Mouse (Mus musculus): ENCODE measurements around the gene Nhej1.

Gene Nhej1

DNA sequence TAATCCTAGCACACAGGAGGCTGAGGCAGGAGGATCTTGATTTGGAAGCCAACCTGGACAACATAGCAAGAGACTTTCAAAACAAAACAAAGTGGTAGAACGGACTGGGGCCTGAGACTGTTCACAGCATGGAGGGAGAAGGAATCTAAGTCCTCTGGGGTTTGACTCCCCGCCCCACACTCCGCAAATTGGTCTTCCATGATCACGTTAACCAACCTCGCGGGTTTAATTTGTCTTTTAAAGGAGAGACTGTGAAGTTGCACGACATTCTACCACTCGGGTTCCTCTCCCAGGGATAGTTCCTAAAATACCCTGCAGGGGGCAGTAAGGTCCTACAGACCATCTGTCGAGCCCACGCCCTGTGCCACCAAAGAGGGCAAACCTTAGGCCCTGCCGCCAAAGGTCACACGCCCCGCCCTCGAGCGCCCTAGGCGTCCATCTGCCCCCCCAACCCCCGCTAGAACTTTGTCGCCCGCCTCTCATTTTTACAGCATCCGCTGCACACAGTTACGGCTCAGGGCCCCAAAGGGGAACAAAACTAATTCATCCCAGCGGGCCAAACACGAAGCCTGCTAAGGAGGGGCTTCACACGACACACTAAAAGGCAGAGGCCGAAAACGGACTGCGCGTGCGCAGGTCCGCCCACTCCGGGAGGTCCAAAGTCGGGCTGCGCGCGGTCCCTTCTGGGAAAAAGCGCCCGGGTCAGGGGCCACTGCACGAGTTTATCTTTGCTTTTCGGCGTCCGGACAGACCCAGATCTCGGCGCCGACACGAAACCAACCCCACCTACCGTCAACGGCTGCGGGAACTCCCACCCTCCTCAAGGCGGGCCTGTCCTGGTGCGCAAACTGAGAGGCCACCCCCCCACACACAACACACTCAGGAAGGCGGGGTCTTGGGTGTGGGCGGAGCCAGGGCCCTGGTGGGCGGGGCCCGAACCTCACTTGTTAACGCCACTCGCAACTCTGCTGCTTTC, at the start of gene Nhej1:
TSS of gene Nhej1 (minus strand) at position 855 of the 976 bp plus-strand sequence.
- DNase-seq, result peak; percentile 97

DNA sequence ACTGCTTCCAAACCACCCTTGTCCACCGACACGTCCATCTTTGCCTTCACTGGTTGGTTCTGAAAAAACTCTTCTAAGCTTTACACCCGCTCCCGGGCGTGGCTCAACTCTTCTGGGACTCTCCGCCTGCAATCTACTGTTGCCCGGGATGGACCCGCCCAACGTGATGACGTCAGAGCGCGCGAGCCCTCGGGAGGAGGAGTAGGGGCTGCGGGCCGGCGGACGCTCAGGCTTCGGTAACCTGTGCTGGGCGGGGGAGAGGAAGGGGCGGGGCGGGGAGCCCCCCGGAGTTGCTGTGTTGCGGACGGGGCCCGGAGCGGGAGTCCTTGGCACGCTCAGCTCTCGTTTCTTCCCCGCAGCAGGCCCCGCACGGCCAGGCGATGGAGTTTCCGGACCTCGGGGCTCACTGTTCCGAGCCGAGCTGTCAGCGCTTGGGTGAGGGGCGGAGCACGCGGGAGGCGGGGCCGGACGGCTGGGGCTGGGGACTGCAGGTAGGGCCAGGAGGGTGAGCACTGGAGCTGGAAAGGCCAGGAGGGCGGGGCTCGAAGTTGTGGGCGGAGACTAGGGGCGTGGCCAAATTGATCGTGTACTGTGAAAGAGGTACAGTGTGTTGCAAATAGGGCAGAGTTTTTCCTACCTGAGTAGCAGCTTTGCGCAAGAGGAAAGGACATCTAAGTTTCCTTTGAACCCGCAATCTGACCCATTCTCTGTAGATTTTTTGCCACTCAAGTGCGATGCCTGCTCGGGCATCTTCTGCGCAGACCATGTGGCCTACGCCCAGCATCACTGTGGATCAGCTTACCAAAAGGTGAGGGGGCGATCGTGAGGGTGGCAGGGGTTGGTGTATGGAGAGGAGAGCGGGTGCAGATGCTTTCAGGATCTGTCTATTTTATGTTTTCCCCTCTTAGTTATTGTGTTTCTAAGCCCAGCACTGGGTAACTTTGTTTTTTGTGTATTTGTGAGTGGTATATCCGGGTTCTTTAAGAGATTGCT, 43.8 kb upstream of the Nhej1 start, which contains the start of gene Zfand2b:
TSS of gene Zfand2b (plus strand) at position 175 of the 993 bp plus-strand sequence.
- peak; percentile 98 for DNase-seq

DNA sequence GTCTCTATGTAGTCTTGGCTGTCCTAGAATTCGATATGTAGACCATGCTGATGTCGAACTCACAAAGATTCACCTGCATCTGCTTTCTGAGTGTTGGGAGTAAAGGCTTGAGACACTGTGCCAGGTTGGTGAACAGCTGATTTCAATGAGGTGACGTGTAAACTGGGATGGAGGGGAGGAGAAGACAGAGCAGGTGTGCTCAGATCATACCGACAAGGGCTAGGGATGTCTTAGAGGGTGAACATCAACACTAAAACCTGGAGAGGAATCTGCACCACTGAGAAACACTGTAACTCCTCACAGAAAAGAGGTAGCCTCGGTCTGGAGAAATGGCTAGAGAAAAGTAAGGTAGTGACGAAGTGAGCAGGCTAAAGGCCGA, 43.1 kb upstream of the Nhej1 start:
- no peak for DNase-seq

DNA sequence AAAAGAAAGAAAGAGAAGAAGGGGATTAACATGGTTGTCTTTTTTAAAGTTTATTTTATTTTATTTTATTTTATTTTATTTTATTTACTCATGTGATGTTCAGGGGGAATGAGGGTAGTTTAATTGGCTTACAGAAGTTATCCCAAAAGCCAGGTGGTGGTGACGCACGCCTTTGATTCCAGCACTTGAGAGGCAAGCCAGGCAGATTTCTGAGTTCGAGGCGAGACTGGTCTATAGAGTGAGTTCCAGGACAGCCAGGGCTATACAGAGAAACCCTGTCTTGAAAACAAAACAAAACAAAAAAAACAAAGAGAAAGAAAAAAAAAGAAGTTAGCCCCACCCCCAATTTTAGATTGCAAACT, 35.2 kb upstream of the Nhej1 start:
- no peak for DNase-seq

DNA sequence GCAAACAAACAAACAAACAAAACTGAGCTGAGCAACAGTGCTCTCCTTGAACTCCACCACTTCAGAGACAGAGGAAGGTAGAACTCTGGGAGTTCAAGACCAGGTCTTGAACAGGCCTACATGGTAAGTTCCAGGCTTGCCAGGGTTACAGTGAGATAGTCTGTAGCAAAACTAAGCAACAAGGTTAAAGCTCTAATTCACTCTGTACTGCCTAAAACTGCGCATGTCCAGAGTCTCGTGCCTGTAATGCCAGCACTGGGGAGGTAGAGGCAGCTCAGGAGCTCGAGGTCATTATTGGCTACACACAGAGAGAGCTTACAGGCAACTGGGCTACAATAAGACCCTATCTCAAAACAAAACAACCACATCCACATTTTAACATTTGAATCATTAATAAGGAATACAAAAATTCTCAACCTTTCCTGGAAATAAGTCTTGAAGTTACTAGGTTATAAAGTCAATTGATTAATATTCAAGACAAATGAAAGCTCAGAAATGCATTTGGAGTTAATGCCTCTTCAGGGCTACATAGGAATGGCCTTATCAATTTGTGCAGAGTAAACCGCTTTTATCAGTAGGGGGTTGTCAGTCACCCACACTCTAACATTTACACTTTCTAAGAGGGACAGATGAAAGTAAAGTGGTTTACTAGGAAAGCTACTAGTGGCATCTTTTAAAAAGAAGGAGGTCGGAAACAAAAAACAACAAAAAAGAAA, 34.7 kb upstream of the Nhej1 start:
- DNase-seq, result no peak

DNA sequence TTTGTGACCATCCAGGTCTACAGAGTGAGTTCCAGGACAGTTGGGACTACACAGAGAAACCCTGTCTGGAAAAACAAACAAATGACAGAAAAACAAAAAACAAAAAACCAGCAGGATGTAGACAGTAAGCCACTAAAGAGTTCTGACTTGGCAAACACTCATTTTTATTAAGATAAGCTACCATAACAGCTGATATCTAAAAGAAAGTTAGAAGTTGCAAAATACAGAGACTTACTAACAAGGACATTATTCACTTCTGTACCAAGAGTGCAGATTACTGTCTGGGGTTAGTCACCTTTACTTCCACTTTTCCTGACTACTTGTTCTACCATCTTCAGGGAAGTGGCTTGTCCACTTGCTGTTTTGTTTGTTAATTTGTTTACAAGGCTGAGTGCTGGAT, 34.0 kb upstream of the Nhej1 start:
- DNase-seq, result no peak

DNA sequence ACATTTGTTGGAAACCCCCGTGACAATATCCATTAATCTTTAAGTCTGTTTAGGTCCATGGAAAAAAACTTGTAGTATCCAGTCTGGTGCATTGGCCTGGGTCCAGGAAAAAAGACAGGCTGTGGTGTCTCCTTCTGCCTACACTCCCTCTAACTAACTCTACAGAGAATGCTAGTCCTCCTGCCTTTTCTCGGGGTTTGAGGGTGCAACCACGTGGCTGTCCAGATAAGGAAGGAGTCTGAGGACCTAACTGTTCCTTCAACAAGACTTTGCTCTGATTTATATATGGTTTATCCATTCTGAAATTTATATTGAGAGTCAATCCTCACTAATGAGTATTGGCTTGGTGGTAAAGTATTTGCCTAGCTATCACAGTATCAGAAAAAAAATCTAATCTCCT, 30.8 kb upstream of the Nhej1 start:
- DNase-seq, result no peak

DNA sequence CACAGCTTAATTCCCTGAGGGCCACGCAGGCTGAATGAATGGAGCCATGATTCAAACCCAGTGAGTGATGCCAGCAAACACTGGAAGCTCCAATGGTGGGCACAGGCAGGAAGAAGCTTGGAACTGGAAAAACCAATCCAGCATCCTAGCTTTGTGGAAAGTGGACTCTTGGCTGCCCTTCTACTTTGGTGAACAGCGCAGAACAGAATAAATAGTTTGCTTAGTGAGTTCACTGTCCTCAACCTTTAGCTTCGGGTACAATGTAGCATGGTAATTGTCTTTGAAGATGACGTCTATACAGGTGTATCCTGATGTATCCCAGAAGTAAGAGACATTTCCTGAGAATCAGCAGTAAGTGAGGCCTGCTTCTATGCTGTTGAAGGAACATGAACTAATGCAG, 23.7 kb upstream of the Nhej1 start:
- DNase-seq, result no peak

DNA sequence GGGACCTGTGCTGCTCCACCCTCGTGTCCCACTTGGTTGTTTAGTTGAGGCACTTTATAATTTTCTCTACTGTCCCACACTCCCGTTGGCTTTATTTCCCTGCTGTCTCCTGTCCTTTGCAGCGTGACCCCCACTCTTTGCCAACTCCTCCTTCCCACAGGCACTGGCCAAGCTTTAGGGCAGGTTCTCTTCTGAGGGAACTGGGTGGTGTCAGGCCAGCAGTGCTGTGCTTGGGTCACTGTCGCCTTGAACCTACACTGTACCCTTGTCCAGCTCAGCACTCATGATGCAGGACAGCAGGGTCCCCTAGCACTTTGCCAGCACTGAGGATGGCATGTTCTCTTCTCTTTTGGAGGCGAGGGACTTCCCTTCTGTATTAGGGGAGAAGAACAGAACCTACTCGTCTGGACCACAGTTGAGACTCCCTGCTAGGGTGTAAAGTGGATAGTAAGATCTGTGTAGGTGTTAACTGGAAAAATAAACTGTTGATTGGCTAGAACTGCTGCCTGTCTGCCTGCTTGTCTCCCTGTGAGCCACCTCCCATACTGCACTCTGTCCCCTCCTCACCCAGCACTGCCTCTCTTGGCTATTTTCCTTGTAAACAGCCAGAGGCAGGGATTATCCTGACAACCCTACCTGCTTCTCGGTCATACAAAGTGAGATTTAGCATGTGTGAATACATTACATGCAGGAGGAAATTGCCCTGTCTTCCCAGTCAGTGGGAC, 22.6 kb upstream of the Nhej1 start:
- DNase-seq, result no peak

DNA sequence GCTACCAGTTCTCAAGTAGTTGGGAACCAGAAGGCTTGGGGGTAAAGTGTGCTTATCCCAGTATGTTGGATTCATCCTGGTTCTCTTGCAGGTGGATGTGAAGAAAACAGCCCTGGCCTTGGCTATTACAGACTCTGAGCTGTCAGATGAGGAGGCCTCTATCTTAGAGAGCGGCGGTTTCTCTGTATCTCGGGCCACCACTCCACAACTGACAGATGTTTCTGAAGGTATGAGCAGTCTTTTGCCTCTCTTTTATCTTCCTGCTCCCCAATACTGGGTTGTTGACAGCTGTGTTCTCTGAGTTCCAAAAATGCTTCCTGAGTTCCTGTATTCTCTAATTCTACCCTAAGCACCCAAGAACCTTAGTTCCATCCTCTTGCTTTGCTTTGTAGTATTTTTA, 20.6 kb upstream of the Nhej1 start:
- DNase-seq, result no peak

DNA sequence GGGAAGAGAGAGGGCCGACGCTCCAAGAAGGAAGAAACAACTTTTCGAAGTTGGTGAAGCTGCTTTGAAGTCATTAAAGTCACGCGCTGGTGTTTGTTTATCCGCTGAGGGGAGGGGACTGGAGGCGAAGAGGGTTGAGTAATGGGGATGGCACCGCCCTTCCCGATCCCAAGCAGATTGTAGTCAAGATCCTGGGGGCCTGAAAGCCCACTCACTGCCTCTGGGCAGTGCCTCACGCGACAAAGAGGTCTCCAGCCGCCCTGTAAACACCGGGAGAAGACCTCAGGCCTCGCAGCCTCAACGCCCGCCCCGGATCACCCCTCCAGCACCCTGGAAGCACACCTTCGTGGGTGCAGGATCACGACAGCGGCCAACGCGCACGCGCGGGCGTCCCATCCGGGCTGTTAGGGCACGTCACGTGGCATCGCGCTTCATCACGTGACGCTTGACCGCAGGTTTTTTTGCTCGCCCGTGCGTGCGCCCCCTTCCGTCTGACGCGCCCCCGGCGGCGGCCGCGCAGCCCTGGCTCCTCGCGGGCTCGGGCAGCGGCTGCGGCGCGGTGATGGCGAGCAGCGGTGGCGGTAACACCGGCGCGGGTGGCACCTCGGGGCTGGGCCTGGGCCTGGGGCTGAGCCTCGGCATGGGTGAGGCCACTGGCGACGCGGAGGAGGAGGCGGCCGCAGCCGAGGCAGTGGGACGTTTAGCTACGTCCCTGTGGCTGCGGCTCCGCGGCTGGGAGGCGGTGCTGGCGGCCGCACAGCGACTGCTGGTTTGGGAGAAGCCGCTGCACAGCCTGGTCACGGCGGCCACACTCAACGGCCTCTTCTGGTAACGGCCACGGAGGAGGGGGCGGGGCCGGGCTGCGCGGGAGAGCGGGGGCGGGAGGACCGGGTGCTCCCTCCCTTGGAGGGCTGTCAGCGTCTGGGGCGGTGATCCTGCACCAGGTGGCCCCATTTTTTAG, 17.6 kb upstream of the Nhej1 start, which contains the start of the genes Cnppd1 and Retreg2:
TSS of gene Cnppd1 (minus strand) at position 411 of the 961 bp plus-strand sequence.
TSS of gene Retreg2 (plus strand) at position 478 of the 961 bp plus-strand sequence.
- DNase-seq, result peak; percentile 97

DNA sequence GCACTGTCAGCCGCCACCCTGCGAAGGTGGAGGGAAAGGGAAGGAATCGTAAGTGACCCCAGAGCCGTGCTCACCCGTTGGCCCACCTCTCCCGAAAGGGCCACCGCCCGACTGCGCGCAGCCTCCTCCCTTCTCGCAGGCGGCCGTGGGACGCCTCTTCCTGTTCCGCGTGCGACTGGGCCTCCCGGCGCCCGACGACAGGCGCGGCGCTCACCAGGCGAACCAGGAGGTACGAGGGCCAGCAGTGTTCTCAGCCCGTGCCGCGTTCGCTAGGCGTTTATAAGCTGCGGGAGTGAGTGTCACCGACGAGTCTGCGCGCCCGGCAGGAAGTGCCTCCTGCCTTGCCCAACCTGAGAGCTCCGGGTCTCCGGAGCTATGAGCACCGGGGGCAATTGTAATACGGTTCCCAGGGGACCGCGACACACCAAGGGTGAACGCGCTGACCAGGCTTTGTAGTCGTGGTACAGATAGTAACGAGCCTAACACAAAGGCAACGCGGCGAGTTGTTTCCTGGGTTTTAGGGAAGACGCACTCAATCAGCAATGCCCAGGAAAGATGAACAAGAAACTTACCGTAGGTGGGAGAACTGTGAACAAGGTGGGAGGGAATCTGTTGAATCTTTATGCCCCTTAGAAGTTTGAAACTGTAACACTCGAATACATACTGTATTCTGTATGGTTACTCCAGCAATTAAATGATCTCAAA, 16.6 kb upstream of the Nhej1 start:
- peak; percentile 77 for DNase-seq

DNA sequence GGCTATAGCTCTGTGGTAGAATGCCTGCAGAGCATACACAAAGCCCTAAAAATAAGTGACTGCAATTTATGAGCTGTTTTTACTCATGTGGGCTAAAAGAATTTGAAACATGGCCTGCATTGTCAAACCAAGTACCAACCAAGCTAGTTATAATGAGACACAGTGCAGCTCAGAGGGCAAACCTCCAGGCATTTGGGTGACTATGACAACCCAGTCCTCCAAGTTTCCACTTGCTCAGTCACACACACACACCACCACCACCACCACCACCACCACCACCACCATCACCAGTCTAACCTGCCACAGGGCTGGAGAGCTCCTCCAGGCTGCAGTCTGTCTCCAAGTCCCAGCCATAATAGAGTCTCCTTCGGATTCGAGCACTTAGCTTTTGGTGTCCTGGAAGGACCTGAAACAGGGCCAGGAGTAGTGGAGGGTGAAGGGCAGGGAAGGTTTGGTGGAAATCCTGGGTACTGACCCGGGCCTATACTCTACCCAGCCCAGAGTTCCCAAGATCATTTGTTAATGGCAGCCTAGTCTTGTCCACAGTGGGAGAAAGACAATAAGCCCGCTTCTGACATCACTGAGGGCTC, 15.7 kb upstream of the Nhej1 start:
- peak; percentile 35 for DNase-seq

DNA sequence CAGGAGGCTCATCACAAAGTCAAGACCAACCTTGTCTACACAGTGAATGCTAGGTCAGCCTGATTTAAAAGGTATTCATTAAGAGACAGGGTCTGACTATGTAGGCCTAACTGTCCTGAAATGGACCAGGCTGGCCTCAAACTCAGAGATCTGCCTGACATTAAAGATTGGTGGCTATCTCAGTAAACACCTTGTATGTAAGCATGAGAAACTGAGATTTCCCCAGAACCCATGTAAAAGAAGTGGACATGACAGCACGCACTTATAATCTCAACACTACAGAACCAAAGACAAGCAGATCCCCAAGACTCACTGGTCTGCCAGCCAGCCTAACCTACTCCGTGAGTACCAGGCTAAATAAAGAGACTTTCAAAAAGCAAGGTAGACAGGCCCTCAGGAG, 13.4 kb upstream of the Nhej1 start:
- no peak for DNase-seq

DNA sequence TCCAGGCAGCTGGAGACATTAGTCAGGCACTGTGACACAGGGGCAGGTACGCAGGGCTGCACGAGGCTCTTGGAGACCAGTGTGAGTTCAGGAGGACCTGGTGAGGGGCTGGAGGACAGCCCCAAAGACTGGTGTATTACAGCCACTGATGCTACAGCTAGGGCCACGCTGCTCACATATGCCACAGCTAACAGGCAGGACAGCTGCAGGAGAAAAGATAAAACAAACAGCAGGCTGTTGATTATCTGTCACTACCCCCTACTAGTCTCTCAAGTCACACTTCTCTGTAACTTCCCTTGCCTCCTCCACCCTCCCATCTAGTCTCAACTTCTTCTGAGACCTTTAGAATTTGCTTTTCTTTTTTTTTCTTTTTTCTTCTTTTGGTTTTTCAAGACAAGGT, 11.7 kb upstream of the Nhej1 start:
- no peak for DNase-seq

DNA sequence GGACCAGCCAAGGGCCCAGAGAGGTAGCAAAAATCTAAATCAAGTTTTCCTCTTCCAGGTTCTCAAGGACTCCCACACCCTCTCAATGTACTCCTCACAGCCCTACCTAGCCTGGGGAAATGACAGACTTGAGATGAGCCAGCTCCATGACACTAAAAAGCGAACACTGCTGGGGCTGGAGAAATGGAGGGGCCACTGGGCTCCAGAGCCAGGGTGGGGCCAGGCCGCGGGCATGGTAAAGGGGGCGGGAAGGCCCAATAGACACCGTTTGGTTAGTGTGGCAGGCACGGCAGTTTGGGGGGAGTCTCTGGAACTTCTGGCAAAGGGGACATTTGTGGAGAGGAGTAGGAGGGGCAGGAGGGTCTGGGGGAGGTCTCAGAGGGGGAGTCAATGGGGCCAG, 11.3 kb upstream of the Nhej1 start:
- DNase-seq, result no peak

DNA sequence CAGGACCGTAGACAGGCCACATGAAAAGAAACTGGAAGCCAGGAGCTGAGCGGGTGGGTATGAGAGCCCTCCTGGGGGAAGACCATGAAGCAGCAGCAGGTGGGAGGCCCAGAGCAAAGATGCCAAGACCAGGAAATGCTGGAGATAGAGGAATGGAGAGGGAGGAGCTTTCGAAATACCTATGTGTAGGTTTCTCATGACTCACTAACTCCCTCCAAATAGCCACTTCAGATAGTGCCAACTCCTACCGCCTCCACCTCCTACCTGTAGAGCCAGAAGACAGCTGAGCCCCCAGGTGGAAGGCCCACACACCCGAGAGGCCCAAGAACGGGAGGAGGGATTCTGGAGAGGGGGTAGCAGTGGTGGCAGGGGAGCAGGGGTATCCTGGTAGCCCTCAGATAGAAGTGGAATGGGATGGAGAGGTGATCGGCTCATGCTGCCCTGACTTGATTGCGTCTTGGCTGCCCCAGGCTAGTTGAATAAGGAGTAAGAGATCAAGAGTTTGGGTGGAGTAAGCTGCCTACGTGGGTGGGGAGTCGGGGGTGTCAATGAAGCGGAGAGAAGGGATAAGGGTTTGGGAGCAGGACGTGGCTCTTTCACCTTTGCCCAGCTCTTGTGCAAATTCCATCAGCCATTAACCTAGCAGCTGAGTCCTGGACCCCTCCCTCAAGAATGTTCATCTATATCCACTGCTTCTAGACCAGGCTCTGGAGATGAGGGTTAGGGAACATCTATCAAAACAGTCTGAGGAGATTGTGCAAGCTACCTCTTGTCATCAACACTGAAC, 8.6 kb upstream of the Nhej1 start, which contains the start of gene Slc23a3:
TSS of gene Slc23a3 (minus strand) at position 470 of the 787 bp plus-strand sequence.
- no peak for DNase-seq

DNA sequence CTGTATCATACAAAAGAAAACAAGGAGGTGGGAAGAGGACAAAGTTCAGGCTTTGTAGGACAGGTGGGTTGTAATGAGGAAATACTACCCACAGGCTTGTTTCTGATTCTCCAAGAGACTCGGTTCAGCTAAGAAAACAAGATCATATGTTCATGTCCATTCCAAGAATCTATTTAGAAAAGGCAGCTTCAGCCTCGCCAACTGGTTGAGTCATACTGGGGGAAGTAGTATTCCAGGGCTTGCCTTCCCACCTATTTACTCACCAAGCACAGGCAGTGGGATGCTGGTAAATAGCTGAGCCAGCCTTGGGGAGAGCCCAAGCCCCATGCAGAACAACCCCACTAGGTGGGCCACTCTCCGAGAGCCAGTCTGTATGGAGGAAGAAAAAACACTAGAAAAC, 3.6 kb upstream of the Nhej1 start:
- no peak for DNase-seq

DNA sequence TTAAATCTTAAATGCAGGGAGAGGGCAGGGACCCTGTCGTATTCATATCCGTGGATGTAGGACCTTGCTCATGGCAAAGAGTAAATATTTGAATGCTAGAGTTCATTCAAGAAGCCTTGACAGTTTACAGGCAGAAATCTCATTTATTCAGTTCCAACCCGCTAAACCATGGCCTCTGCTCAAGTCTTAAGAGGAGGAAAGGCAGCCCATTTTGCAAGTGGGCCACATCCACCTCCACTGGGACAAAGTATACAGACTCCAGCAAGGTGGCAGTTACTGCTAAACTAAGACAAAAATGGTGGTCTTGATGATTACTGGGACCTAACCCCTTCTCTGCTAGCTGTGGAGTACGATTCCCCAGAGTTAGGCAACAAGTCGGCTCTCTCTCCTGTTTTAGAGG, 418 bp upstream of the Nhej1 start:
- DNase-seq, result no peak
